Mouse (Mus musculus) heart, adult 2 months (tissue): ENCODE data around the gene Maco1. TPM values are rescaled to one million over a fixed set of nuclear protein-coding genes. Genes with fewer than 3 reads are reported as not detected.

Experiments
- DNase-seq, 2 experiments: peaks; one replicate each; pipeline ENCODE4 v3.0.0; 2021
- H3K27ac ChIP-seq: fragments of 200-600 bp; 2 replicates; pipeline ENCODE4 v1.8.1; 2022
- H3K27me3 ChIP-seq: fragments of 200-500 bp; 2 replicates; pipeline ENCODE4 v1.6.1; 2012; ENCODE audit warnings: mild to moderate bottlenecking, low read length, inconsistent platforms, mixed read lengths; ENCODE audit not compliant: control insufficient read depth, insufficient read depth
- H3K36me3 ChIP-seq: fragments of 200-500 bp; 2 replicates; pipeline ENCODE4 v1.6.1; 2012; ENCODE audit warnings: low read length, inconsistent platforms; ENCODE audit not compliant: control insufficient read depth, insufficient read depth
- H3K4me1 ChIP-seq: fragments of 200-500 bp; 2 replicates; pipeline ENCODE4 v1.6.1; 2011; ENCODE audit warnings: low read length; ENCODE audit not compliant: control insufficient read depth, insufficient read depth
- H3K4me3 ChIP-seq: fragments of 200-600 bp; 2 replicates; pipeline ENCODE4 v1.8.1; 2022
- H3K79me2 ChIP-seq: fragments of 200-500 bp; replicated peaks from 2 replicates; pipeline ENCODE4 v1.6.1; 2012; ENCODE audit warnings: mild to moderate bottlenecking, inconsistent platforms, low read length, moderate library complexity, mixed read lengths; ENCODE audit not compliant: control insufficient read depth, insufficient read depth
- H3K9ac ChIP-seq: fragments of 200-500 bp; 2 replicates; pipeline ENCODE4 v1.6.1; 2012; ENCODE audit warnings: low read depth, mild to moderate bottlenecking, control low read depth, inconsistent platforms, low read length, mixed read lengths
- CTCF ChIP-seq: fragments of 200-600 bp; IDR thresholded peaks from 2 replicates; pipeline ENCODE4 v1.8.1; 2022; ENCODE audit warnings: antibody characterized with exemption, mild to moderate bottlenecking, moderate library complexity
- EP300 ChIP-seq: fragments of 200-500 bp; IDR thresholded peaks from 2 replicates; pipeline ENCODE4 v1.6.1; 2011; ENCODE audit warnings: low read depth, low read length, control low read depth; ENCODE audit not compliant: insufficient read depth
- POLR2A ChIP-seq: fragments of 200-500 bp; IDR thresholded peaks from 2 replicates; pipeline ENCODE4 v1.6.1; 2011; ENCODE audit warnings: mild to moderate bottlenecking, low read depth, low read length, control low read depth; ENCODE audit not compliant: insufficient read depth
- WGBS: fragments of 180-500 bp; shearing (Covaris S2); methylation state at CpG from one replicate; pipeline ENCODE4 v1.1.7; 2018; 5-methylcytosine and 5-hydroxymethylcytosine counted together
- intact Hi-C: fragments of 180-260 bp; cut with DNase I; formaldehyde crosslinking; loops from one replicate; pipeline ENCODE4 v1.15.1; 2025
- polyA plus RNA-seq: library from polyadenylated mRNA; depleted of rRNA; stranded (reverse); fragments of >200 nt; gene quantifications from 2 replicates; pipeline ENCODE4 v1.2.3, GENCODE M21; 2012
- total RNA-seq, 2 experiments: library from RNA; stranded (reverse); gene quantifications; 2 replicates each; pipeline ENCODE4 v1.2.3; 2021

The Maco1 gene
- total and polyA plus RNA-seq, 3 experiments = 5.5 to 23.4 (median 16.9) TPM

DNA sequence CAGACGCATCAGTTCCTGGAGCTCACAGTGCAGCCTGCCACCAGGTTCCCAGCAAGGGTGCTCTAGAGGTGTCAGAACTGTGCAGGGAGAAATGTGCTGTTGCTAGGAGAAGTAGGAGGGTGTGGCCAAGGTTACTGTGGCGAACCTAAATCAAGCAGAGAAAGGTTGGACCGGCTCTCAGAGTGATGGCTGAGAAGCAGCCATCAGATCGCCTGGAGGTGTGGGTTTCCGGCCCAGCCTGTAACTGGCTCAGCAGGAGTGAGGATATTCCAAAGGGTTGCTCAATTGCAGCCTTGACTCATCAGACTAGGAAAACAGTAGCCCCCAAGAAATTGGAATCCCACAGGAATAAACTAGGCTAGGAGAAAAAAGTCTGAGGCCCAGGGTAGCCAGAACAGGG lies 3.4 kb upstream of the Maco1 start:
- H3K27ac ChIP-seq = no peak overlapping the region
- no peak for DNase-seq
- H3K27me3 ChIP-seq = no peaks in the 10 kb centered on the region
- WGBS = 62% methylated on average over 5 of the region's 5 CpGs
- H3K4me3 ChIP-seq = no peak overlapping the region
- H3K36me3 ChIP-seq = peaks cover 5% of the 10 kb centered on the region
- intact Hi-C loops = loop anchor here (5.0 kb wide), 1 partner anchor 51 kb away; no protein-coding TSS in a partner anchor
- TF ChIP-seq EP300 (no peak), CTCF (no peak), POLR2A (no peak)
- peaks cover 3% of the 10 kb centered on the region for H3K4me1 ChIP-seq
- peaks cover 3% of the 10 kb centered on the region; the same call in 1 of the 2 replicates for H3K79me2 ChIP-seq
- no peak overlapping the region for H3K9ac ChIP-seq

DNA sequence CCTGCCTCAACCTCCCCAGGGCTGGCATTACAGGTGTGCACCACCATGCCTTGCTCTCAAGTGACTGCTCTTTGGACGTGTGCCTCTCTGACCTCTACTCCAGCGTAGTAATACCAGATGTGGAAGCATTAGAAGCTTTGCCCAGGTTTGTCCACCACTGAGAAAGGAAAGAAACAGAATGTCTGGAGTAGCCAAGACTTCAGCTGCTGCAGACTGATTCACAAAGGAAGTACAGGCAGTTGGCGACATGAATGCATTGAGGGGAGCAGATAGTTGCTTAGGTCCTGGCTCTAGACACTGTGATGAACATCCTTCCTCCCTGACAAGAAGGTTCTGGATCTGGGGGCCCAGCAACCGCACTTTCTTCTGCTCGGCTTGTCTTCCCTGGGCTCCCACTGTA lies 2.9 kb upstream of the Maco1 start:
- DNase-seq = no peak
- TF ChIP-seq CTCF (no peak), POLR2A (no peak), EP300 (no peak)
- no peak overlapping the region for H3K4me3 ChIP-seq
- peaks cover 6% of the 10 kb centered on the region for H3K36me3 ChIP-seq
- intact Hi-C loops = loop anchor here (5.0 kb wide), 1 partner anchor 51 kb away; no protein-coding TSS in a partner anchor
- 52% methylated on average over 5 of the region's 5 CpGs for WGBS
- no peak overlapping the region for H3K27ac ChIP-seq
- H3K4me1 ChIP-seq = peaks cover 3% of the 10 kb centered on the region
- peaks cover 3% of the 10 kb centered on the region; the same call in 1 of the 2 replicates for H3K79me2 ChIP-seq
- no peak overlapping the region for H3K9ac ChIP-seq
- no peaks in the 10 kb centered on the region for H3K27me3 ChIP-seq

DNA sequence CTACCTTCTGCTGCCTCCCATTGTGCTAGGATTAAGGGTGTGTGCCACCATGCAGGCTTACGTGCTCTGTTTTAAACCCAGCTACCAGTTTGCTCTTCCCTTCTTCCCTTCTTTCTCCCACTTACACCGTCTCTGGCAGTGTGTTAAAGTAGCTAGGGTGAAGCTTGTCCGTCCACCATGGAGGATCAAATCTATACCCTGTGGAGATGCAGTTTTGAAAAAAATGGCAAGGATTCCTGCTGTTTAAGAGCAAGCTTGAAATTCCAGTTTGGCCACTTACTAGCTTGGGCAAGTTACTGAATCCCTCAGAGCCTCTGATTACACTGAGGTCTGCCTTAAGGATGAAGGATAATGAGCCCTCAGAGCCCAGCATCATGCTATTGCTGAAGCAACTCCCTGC lies 2.2 kb upstream of the Maco1 start:
- Histone ChIP-seq H3K27me3 (no peaks in the 10 kb centered on the region), H3K9ac (no peak overlapping the region), H3K4me3 (no peak overlapping the region), H3K36me3 (peaks cover 6% of the 10 kb centered on the region), H3K79me2 (peaks cover 3% of the 10 kb centered on the region; the same call in 1 of the 2 replicates), H3K27ac (no peak overlapping the region), H3K4me1 (peaks cover 3% of the 10 kb centered on the region)
- WGBS = 81% methylated on average over 3 of the region's 3 CpGs
- TF ChIP-seq CTCF = no peak
- no peak for TF ChIP-seq EP300
- no peak for TF ChIP-seq POLR2A
- intact Hi-C loops = loop anchor here (5.0 kb wide), 1 partner anchor 52 kb away; no protein-coding TSS in a partner anchor
- DNase-seq = no peak

DNA sequence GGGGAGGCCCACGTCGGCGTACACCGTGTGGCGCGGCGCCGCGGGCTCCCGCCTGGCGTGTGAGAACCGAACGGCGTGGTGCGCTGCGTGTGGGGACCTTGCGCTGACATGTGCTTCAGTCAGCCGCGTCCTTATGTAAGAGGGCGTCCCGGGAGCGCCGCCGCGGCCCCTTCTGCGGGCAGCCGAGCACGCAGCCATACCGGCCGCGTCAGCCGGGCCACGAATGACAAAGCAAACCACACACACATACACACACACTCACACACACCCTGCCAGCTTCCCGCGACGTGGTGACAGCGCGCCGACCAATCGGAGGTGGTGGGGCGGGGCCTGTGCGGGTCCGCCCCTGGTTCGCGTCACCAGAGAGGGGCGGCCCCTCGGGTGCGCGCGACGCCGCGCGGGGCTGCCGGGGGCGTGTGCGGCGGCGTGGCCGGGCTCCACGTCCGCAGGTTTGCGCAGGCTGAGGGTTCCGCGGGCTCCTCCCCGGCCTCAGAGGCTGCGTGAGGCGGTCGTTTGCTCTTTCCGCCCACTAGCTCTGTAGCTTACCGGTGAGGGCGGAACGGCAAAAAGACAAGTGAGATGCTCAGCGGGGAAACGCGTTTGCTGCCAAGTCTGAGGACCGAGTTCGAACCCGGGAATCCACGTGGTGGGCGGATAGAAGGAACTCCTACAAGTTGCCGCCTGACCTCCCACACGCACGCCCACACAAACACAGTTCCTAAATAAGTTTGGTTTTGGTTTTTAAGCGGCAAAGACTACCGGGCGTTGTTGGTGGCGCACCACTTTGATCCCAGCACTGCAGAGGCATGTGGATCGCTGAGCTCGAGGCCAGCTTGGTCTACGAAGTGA lies 716 bp upstream of the Maco1 start:
- H3K4me1 ChIP-seq = peaks cover 3% of the 10 kb centered on the region
- no peaks in the 10 kb centered on the region for H3K27me3 ChIP-seq
- peak overlapping the region; percentile 79 for H3K4me3 ChIP-seq
- intact Hi-C loops = no loop called here
- peak overlapping the region; percentile 73 for H3K9ac ChIP-seq
- peaks cover 3% of the 10 kb centered on the region; the same call in 1 of the 2 replicates for H3K79me2 ChIP-seq
- peak; percentile 76 for TF ChIP-seq POLR2A
- no peak for TF ChIP-seq CTCF
- TF ChIP-seq EP300 = no peak
- H3K27ac ChIP-seq = peak overlapping the region; percentile 95
- WGBS = 1% methylated on average over 89 of the region's 91 CpGs
- H3K36me3 ChIP-seq = peaks cover 6% of the 10 kb centered on the region
- peak; percentile 96 for DNase-seq

DNA sequence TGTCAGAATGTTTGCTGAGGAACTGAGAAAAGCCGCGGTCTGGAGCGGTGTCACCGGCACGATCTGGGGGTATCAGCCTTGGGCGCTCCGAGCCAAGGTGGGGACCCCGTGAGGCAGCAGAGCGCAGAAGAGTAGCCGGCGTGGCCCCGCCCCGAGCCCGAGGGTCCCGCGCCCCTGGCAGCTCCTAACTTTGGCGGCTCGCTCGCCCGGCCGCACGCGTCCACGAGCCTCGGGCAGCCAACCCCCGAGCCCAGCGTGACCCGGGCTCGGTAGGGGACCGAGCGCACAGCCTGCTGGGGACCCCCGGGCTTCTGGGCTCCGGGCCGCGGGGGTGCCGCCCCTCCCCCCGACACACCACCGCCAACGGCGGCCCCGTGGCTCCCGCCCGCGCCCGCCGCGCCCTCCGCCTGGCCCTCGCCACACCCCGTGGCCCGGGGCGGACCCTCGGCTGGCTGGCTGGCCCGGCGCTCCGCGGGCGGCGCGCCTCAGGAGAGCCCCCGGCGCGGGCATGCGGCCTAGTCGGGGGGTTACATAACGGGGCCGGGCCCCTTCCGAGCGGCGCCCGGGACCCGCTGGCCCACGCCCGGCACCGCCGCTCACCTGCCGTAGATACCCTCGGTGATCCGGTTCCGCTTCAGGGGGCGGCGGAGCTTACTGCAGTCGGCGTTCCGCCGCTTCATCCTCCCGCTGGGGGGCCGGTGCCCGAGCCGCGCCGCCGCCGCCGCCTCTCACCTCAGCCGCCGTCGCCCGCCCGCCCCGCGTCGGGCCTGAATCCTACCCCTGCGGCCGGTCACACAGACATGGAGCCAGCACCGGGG lies 498 bp downstream of the Maco1 start:
- no peak for TF ChIP-seq EP300
- 0 out of 2 replicates have a peak, but pooled peaks have one; percentile 2 for TF ChIP-seq CTCF
- TF ChIP-seq POLR2A = no peak
- Histone ChIP-seq H3K4me3 (peak overlapping the region; percentile 79), H3K79me2 (peaks cover 3% of the 10 kb centered on the region; the same call in 1 of the 2 replicates), H3K9ac (peak overlapping the region; percentile 100), H3K27me3 (no peaks in the 10 kb centered on the region), H3K36me3 (peaks cover 11% of the 10 kb centered on the region), H3K4me1 (peaks cover 7% of the 10 kb centered on the region), H3K27ac (peak overlapping the region; percentile 90)
- no peak for DNase-seq
- intact Hi-C loops = no loop called here
- under 1% methylated on average over 104 of the region's 106 CpGs for WGBS
